Mouse (Mus musculus) erythroid progenitor cell, adult 5-6 weeks (primary cell): ENCODE results near the gene Cdk18. TPM values are rescaled to one million over a fixed set of nuclear protein-coding genes. Genes with fewer than 3 reads are reported as not detected.

ENCODE experiments used
- ATAC-seq: replicated peaks from 2 replicates; pipeline ENCODE4 v1.8.0; 2016; ENCODE audit warnings: moderate number of reproducible peaks, mild to moderate bottlenecking, moderate TSS enrichment, inconsistent platforms; ENCODE audit not compliant: poor library complexity, low FRiP score, severe bottlenecking
- total RNA-seq, 2 experiments: library from RNA; stranded (forward) in 1 of 2; stranded (reverse) in 1 of 2; fragments of 150-400 nt in 1 of 2; fragments of 186-747, 209-891 nt in 1 of 2; gene quantifications; 2 replicates each; pipeline versions ENCODE4 v1.2.3 to v1.2.4; 2015 to 2017; ENCODE audit warnings: low replicate concordance in 2 of 2

Gene Cdk18
- total RNA-seq, 2 experiments from 2014 or later = not detected

DNA sequence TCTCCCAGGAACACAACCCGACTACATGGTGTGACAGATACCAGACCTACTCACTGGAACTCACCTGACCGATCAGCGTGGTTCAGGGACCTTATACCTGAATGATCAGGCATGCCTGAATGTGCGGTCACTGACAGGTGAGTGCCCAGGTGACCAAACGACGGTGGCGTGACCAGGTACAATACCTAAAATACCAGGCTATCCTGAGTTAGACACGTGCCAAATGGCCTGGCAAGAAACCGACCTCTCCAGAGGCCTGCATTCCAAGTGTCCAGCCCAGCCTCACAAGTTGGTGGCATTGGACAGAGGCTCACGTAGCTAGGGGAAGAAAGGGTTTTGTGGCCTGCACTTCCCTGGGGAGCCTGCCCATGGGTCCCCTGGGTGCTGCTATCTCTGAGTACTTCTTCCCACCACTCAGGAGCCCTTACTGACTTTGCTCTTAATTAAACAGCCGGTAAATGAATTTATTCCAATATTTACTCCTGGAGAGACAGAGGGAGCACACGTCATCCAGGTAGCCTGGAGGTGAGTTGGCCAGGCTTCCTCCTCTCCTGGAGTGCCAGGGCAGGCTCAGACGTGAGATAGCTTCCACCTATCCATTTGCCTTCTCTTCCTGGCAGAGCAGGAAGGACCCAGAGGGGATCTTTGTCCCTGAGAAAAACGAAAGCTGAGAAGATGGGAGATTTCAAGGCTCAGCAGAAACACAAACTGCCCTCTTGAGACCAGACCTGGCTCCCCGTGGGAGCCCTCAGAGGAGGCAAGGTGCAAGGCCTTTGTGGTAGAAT, 11.5 kb upstream of the Cdk18 start:
- ATAC-seq = no peak

GRCm38 (mm10) chr1:132150171-132150570, 10.7 kb upstream of the Cdk18 start:
- ATAC-seq = no peak

DNA sequence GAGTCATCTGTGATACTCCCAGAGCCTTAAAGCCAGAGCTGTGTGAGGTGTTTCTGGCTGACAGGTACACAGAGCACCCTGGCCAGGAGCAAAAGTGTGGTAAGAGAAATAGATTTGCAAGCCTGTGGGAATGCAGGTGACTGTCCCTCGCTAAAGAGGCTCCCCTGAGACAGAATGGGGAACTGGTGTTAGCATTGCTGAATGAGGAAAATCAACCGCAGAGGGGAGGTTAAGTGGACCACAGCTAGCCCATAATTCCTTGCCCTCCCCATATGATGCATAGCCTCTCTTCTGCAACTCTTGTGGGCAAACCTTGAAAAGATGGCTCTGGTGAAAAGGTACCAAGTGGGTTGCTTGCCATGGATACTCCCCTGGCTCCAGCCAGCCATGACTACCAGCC, 9.9 kb upstream of the Cdk18 start:
- ATAC-seq = no peak

GRCm38 (mm10) chr1:132145973-132146685, 6.6 kb upstream of the Cdk18 start:
- ATAC-seq = no peak

GRCm38 (mm10) chr1:132144837-132145236, 5.4 kb upstream of the Cdk18 start:
- no peak for ATAC-seq

GRCm38 (mm10) chr1:132144223-132144622, 4.7 kb upstream of the Cdk18 start:
- no peak for ATAC-seq

DNA sequence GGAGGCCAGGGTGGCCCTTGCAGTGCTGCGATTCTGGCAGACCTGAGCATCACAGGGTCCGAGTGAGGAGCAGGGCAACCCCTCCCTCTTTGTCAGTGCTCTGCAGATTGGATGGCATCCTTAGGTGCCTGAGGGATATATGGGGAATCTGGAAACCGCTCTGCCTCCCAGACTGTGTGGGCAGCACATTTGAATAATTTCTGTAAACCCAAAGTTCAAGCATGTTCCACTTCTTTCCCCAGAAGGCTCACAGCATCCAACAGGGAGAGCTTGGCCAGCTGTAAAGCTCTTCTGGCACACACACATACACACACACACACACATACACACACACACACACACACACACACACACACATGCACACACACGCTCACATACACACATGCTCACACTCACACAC, 4.2 kb upstream of the Cdk18 start:
- no peak for ATAC-seq

- ATAC-seq = no peak
These were observed 3.6 kb upstream of the Cdk18 start for GRCm38 (mm10) chr1:132143079-132143478.

DNA sequence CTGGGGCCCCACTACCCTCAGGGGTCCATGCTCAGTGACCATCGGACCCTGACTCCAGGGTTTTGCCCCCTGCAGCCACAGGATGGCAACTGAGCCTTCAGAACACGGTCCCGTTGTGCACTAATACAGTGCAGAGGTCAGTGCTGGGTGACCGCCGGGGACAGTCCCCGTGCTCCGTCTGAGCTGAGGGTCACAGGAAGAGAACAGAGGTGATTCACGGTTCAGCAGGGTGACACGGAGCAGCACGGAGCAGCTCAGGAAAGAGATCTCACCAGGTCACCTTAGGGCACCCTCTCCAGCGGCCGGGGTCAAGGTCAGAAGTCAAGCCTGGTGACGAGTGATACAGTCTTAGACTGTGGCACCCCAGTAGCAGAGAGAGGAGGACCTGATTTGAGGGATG, 2.3 kb upstream of the Cdk18 start:
- ATAC-seq = no peak

GRCm38 (mm10) chr1:132141166-132141565, 1.7 kb upstream of the Cdk18 start:
- no peak for ATAC-seq

GRCm38 (mm10) chr1:132140574-132140973, 1.1 kb upstream of the Cdk18 start:
- ATAC-seq = no peak

GRCm38 (mm10) chr1:132140171-132140570, 687 bp upstream of the Cdk18 start:
- ATAC-seq = 0 out of 2 replicates have a peak, but pooled peaks have one; percentile 54

DNA sequence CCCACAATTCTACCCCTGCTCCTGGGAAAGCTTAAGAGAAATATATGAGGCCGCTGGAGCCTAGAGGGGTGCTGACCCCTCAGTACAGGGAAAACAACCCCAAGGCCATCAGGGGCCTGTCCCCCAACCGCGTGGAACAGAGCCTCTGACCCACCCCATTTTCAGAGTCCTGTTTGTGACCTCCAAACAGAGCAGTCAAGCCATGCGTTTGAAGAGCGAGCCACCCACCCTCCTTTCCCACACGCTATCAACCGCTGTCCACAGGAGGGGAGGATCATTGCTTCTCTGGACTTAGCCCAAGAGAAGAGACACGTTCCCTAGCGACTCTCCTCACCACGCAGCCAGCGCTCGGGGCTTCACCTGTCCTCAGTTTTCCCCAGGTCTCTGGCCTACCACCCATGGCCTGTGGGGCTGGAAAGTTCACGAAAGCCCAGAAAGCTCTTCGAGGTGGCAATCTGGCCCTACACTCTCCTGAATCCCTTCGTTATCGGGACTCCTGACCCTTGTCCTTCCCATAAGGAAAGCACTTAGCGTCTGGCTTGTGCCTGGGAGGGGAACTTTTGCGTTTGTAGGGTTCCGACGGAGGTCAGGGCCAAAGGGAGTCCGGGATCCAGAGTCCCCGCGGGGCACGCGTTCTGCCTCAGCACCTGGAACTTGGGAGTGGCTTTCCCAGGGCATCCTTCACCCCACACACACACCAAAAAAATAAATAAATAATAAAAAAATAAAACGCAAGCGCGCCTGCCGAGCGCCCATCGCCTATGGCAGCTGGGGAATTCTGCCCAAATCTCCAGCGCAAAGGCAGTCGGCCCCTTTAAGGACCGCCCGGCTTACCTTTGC, 688 bp downstream of the Cdk18 start:
- ATAC-seq = no peak

GRCm38 (mm10) chr1:132137935-132138575, 1.4 kb downstream of the Cdk18 start:
- no peak for ATAC-seq

- no peak for ATAC-seq
These were observed 2.6 kb downstream of the Cdk18 start for GRCm38 (mm10) chr1:132136847-132137246.

DNA sequence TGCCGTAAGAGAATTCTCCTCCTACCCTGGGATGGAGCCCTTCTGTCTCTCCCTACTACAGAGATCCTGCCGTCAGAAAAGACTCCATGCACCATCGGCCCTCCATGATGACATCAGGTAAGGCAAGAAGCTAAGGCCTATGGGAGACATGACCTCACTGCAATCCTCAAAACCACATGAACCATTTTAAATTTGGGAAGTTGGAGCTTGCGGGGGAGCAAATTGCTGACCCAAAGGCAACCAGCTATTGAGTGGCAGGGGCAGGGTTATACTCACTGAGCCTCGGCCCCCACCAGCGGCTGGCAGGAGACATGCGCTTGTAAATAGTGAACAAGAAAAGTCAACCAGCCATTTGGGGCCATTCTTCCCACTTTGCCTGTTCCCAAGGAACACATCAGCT, 3.9 kb downstream of the Cdk18 start:
- ATAC-seq = no peak

DNA sequence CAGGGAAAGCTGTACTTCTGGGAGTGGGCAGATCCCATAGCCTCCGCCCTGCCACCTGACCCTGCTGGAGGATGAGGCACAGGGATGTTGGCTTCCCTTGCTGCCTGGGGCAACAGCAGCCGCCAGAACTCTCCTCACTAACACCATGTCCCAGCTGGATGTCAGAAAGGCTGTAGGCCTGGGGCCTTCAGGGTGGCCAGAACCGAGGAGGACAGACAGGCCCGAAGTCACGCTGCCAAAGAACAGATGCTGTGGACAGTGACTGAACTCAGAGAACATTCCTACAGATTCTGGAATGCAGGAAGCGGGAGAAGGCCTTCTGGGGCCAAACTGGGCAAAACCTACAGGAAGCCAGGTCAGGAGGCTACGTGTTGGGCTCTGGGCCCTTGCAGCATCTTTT, 11.2 kb downstream of the Cdk18 start:
- ATAC-seq = no peak

DNA sequence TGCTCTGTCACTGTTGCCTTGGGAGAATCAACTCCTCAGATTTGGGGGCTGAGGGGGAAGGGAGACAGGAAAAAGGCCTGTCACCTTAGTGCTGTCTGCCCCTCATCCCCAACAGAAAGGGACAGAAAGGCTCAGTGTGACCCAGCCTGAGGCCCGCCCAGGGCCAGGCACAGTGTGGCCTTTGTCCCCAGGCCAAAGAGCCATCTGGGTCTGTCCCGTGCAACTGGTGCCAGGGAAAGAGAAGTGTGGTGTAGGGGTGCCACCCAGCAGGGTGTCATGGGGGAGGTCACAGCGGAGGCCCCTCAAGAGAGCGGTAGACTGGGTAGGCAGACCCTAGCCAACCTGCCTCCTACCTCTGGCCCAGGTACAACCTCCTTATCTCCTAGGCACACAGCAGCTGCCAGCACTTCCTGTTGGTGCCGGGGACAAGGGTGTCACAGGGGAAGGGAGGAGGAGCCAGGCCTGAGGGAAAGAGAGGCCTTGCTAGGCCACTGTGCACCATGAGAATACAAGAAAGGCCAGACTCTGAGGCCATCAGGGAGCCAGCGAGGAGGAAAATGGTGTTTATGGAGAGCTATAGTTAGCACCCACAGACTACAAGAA, 13.6 kb downstream of the Cdk18 start:
- ATAC-seq = no peak

- ATAC-seq = no peak
These were observed 14.2 kb downstream of the Cdk18 start for GRCm38 (mm10) chr1:132125249-132125648.
